Mouse (Mus musculus) urinary bladder, postnatal 4 days (tissue): ENCODE results near the gene H2-Q10.
A peak's percentile ranks its signal among the peaks of the same experiment; 100 is the strongest.
"Not testable (repeated sequence)": the region's sequence is repeated elsewhere in the genome, so short reads cannot be mapped to it uniquely, and the experiment has no call there.

ENCODE experiments used
- DNase-seq, 2 experiments: peaks; one replicate each; pipeline ENCODE4 v3.0.0; 2021 to 2022; ENCODE audit warnings: low spot score in 2 of 2

Gene H2-Q10

DNA sequence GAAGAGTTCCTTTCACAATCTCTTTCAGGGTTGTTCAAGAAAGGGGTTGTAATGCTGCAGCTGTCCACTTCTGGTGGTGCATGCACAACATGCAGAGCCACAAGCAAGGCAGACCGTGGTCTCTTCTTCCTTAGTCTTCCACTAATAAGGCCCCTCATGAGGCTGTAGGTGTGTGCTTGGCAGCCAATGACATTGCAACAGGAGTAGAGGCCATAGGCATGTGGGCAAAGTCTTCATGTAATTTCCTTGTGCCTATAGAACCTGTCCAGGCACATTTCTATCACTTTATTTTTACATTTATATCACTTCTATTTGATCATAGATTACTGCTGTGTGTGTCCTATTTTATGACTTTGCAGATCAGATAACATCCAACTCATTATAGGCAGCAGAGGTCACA, 11.6 kb upstream of the H2-Q10 start:
- not testable (repeated sequence) for DNase-seq

DNA sequence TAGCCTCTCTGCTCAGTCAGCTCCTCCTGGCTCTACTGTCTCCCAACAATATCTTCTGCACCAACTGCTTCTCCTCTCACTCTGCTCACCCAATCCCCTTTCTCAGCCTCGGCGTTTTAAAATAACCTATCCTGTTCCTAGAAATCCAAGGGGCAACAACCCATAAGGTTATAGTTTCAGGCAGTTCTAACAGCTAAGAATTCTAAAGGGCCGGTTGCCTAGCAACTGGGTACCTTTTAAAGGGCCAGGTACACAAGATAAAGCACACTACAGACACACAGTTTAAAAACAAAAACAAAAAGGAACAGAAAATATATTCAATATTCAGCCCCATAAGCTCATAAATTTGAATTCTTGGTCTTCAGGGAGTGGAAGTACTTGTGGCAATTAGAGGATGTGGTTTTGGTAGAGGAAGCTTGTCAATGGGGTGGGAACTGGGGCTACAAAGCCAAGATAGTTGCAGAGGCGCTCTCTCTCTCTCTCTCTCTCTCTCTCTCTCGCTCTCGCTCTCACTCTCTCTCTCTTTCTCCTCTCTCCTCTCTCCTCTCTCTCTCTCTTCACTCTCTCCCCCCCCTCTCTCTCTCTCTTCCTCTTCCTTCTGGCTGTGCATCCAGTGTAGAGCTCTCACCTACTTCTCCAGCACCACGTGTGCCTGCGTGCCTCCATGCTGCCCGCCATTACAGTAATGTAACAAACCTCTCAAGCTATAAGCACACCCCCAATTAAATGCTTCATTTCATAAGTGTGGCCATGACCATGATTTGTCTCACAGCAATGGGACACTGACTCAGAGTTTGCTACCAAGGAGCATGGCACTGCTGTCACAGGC, 9.2 kb upstream of the H2-Q10 start:
- not testable (repeated sequence) for DNase-seq

DNA sequence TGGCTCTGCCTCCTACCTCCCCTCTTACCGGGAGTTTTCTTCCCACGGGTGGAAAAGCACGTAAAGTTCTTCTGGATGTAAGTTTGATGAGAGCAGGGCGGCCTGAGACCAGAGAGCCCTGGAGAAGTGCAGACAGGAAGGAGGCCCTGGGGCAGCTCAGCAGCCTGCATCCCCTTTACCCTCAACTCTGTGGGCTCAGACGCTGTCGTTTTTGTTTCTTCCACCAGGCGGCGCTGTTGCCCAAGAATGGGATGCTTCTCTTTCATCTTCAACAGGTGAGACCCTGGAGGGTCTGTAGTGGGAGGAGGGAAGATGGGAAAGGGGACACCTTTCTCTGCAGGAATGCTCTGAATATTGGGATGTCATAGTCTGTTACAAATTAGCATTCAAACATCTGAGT, 4.2 kb upstream of the H2-Q10 start:
- DNase-seq, result peak in 1 of 2 experiments; percentile 20

DNA sequence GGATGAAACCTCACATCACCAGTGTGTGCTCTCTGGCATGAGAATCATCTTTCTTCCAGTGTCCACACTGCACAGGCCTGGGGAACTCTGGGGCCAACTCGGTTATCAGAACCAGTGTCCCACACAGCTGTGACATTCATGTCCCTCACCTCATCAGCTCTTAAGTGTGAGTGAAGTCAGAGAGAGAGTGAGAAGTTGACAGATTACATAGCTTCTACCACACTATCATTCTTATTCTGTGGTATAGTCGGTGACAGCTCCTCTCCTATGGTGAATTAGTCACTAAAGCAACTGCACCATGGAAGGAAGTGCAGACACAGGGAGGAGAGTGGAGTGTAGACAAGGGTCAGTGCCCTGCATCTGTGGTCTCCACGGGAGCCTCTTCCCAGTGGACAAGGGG, 953 bp upstream of the H2-Q10 start:
- not testable (repeated sequence) for DNase-seq

DNA sequence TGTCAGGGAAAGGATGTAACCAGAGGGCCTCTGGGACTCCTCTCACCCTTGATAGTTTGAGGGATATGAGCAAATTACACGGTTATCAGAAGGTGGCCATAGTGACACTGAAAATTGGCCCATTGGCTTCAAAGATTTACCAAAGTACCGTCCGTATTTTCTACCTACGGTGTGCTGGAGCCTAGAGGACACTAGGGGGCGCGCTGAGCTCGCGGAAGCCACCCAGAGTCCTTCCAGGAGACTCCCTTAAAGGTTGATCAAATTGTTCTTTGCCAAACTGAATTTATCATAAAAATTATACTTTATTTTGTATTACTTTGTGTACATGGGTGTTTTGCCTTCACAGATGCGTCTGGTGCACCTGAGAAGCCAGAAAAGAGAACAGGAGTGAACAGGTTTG, 14.2 kb downstream of the H2-Q10 start:
- peak; percentile 39 to 71 for DNase-seq

DNA sequence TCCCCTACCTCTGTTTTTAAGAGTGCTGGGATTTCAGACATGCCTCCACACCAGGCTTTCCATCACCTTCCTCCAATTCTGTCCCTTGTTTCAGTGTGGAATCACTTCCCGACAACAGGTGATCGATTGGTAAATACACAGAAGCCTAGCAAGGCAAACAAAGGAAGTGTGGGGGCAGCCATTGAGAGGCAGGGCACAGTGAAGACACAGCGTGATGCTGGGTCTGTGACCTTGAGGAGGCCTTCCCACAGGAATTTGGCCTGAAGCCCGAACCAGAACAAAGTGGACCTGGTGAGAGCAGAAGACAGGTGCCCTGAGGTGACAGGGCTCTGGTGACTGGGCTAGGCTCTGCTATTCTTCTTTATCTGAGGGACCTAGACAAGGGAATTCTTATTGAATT, 15.8 kb downstream of the H2-Q10 start:
- DNase-seq, result no peak

DNA sequence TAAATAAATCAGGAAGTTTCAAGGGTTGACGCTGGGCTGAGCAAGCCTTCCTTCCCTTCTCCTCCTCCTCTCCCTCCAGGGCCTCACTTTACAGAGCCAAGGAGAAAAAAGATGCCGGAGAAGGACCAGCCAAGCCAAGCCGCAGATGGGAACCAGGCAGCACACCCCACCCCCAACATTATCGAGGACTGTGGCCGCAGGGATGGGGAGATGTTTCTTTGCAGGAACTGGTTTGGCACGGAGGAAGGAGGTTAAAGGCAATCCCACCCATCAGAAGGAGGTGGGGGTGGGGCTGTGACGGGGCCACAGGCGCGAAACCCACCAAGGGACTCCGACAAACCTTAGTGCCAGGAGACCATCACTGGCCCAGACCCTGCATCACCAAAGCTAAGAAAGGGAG, 16.8 kb downstream of the H2-Q10 start:
- DNase-seq, result no peak

DNA sequence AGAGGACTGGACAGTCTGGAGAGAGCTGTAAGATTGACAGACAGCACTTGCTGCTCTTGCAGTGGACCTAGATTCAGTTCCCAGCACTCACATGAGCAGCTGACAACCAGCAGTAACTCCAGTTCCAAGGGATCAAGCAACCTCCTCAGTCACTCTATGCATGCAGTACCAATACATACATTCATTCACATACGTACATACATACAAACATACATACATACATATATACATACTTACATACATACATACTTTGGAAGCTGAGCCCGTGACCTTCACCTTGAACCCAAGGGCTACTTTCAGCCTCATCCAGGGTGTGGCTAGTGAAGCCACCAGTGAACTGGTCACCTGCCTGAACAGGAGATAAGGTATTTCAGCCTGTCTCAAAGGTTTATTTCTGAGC, 18.2 kb downstream of the H2-Q10 start:
- DNase-seq, result no peak

DNA sequence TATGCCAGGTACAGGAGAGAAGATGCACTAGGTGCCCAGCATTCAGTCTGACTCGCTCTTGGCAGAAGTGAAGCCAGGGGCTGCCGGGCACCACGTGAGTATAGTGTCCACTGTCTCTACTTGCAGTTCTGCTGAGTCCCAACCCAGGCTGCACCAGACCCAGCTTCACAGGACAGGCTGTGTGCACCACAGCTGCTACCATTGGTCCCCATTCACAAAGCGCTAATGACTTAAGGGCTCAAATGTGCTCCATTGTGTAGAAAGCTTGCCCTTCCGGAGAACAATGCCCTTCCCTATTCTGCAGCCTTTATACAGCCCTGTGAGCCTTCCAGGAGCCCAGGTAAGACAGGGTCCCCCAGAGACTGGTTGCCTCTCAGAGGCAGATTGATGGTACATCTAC, 20.4 kb downstream of the H2-Q10 start:
- DNase-seq, result no peak

DNA sequence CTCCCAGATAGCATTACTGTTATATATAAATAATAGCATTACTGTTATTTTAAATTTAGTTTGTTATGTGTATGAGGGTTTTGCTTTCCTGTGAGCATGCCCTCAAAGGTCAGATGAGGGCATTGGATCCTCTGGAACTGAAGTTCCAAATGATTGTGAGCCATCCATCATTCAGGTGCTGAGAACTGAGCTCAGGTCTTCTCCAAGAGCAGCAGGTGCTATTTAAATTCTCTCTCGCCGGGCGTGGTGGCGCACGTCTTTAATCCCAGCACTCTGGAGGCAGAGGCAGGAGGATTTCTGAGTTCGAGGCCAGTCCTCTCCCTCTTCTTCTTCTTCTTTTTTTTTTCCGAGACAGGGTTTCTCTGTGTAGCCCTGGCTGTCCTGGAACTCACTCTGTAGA, 27.2 kb downstream of the H2-Q10 start:
- DNase-seq, result no peak

DNA sequence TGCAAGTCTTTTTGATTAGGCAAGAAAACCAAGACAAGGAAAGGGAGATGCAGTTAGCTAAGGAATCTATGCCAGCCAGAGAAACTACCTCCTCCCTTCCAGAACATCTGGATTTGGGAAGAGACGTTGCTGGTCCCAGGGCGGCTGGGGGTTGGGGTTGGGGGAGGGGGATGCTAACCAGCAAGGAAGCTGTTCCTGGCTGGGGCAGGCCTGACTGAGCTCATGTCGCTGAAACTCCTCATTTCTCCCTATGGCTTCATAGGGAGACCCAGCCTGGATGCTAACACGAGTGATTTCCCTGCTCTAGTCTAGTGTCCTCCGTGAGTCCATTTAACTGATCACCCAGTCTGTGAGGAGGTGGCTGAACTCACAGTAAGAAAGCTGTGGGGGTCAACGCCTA, 32.3 kb downstream of the H2-Q10 start:
- no peak for DNase-seq

DNA sequence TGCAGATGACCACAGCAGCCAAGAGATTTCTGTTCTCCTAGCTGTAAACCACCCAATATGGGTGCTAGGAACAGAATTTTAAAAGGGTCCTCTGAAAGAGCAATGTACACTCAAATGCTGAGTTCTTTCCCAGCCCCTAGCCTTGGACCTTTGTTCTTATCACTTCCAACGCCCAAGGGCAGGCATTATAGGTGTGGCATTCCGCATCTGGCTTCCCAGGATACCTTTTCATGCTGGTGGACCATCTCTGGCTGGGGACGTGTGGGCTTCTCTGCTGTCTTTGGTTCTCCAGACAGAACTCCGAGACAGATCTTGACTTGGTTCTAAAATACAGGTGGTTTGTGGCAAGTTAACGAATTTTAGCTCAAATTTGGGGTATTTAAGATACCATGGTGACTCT, 32.9 kb downstream of the H2-Q10 start:
- no peak for DNase-seq

DNA sequence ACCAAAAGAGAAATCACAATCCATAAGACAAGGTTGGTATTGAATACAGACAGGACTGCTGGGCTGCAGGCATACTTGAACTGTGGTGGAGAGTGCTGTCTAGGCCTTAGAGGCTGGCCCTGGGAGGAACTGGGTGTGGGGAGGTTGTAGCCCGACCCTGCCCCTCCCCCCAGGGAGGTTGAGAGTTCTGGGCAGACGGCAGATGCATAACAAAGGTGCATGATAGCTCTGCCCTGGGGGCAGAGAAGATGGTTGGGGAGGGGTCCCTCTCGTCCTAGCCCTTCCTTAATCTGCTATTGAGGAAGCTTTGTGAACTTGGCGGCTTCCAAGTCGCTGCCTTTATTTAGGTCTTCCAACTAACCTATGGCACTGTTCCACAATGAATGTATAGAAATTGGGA, 34.0 kb downstream of the H2-Q10 start:
- DNase-seq, result no peak

DNA sequence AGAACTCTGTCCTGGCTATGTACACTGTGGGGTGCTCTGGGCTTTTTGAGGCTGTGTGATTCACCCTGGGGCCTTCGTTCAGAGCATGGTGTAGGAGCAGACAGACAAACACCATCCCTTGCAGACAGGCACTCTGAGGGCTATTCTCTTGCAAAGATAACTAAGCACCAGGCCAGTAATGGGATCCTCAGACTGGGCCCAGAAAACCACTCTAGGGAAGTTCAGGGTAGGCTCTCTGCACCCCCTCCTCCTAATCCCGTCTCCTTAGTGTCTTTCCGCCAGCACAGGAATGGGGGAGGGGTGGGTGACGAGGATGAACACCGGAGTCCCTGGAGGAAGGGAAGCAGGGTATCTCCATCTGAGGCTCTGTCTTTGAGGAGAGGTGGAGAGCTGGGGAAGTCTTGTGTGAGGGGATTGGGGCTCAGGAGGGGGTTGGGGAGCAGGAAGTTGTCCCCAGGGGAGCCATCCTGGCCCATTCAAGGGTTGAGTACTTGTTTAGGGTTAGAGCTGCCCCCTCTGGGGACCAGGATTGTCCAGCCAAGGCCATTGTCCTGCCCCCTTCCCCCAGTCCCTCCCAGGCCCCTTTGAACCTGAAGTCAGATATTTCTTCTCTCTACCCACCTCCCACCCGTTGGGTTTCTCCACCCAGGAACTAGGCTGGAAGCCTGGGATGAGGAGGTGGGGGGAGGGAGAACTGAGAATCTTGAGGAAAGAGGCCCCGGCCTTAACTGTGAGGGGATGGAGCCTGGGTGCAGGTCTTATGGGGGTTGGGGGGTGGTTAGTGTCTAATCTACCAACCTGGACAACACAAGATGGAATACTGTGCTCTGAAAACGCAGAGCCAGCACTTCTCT, 35.0 kb downstream of the H2-Q10 start:
- DNase-seq, result no peak

DNA sequence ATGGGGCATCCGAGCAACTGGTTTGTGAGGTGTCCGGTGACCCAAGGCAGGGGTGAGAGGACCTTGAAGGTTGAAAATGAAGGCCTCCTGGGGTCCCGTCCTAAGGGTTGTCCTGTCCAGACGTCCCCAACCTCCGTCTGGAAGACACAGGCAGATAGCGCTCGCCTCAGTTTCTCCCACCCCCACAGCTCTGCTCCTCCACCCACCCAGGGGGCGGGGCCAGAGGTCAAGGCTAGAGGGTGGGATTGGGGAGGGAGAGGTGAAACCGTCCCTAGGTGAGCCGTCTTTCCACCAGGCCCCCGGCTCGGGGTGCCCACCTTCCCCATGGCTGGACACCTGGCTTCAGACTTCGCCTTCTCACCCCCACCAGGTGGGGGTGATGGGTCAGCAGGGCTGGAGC, 35.9 kb downstream of the H2-Q10 start, which contains the start of gene Pou5f1:
Pou5f1 (plus strand) TSS at position 243 of the 400 bp plus-strand sequence.
- no peak for DNase-seq

DNA sequence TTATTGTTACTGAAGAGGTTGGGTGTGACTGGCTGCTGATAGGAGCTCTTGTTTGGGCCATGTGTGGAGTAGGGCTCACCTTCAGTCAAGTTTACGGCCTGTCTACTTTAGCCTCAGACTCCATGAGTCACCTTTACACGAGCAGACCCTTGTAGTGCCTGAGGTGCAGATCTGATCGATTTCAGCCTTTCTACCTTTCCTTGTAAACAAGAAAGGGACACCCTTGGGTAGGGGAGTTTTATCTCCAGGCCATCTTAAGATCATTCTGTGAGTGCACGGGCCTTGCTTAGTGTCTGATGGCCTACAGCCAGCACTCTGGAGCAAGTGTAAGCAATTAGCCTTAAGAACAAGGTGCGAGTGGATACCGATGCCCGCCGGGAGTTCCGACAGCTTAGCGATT, 37.0 kb downstream of the H2-Q10 start:
- no peak for DNase-seq

DNA sequence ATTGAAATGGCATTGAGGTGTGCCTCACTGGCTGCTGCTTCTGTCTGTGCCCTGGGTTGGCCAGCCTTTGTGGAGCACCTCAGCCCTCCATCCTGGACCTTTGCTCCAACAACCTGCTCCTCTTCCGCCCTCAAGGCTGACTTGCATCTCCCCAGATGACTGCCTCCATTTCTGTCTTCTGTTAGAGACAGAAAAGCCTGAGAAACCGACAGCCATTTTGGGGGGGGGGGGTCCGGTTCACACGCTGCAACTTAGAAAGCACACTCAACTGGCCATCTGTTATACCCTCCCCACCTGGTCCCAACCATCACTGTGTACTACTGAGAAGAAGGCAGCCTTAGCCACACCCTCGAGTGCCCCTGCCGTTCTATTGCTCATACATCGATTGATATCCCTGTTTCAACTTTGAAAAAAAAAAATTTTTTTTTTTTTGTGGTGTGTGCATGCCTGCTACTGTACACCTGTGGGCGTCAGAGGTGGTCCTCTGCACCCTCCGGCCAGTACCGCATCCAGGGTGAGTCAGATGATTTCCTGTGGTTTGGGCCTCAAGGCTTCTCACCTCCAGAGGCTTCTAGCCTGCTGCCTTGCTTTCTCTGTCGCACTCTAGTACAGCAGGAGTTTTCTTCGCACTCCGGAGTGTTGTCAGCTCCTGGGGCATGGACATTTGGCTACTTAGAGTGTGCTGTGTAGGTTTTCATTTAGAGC, 37.8 kb downstream of the H2-Q10 start:
- no peak for DNase-seq

DNA sequence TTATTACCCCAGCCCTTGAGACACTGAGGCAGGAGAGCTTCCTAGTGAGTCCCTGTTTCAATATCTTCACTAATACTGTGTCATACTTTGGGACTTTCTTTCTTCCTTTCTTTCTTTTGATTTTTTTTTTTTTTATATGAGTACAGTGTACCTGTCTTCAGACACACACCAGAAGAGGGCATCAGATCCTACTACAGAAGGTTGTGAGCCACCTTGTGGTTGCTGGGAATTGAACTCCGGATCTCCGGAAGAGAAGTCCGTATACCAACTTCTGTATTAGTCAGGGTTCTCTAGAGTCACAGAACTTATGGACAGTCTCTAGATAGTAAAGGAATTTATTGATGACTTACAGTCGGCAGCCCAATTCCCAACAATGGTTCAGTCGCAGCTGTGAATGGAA, 38.4 kb downstream of the H2-Q10 start:
- not testable (repeated sequence) for DNase-seq

DNA sequence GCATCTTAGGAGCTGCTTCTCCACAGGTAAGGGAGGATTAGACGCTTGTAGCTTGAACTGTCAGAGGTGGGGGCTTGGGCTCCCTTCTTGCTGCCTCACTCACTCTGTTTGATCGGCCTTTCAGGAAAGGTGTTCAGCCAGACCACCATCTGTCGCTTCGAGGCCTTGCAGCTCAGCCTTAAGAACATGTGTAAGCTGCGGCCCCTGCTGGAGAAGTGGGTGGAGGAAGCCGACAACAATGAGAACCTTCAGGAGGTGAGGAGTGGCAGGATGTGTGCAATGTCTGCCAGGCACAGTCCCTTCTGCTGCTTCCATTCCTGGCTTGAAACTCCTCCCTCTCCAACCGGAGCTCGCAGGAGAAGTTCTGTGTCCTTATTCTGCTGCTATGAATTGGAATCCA, 39.4 kb downstream of the H2-Q10 start:
- no peak for DNase-seq

DNA sequence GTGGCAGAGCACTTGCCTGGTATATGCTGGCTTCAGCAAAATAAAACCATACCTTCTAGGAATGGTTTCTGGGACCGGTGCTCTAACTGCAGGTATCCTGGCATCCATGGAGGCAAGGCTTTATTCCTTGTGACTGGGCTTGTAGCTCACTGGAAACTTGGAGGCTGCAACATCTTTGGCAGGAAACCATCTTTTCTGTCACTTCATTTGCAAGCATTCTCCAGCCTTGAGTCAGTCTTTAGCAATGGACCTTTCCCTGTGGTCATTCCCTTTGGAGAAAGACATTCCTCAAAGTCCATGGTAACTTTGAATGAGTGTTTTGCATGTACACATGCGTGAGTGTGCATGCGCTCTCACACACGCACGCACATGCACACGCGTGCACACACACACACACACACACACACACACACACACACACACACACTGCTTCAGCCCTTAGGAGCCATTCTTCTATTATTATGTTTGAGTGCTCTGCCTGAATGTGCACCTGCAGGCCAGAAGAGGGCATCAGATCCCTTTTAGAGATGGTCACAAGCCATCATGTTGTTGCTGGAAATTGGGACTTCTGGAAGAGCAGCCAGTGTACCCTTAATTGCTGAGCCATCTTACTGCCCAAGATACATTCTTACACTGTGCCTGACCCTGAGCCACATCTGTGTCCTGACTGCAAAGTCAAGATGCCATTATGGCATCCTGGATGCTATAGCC, 43.2 kb downstream of the H2-Q10 start:
- no peak for DNase-seq

DNA sequence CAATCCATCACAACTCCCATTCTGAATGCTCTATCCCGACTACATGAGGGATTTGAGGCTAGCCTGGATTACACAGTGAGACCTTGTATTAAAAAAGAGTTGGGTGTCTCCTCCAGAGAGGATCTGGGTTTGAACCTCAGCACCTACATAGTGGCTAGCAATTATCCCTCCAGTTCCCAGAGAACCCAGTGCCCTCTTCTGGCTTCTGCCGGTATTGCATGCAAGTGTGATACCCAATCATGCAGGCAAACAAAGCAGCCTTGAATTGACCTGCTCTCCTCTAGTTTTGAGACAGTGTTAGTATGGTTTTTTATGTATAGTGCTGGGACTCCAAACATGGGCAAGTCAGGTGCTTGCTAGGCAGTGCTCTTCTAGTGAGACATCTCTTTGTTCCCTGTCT, 44.0 kb downstream of the H2-Q10 start:
- peak; percentile 49 to 79 for DNase-seq

DNA sequence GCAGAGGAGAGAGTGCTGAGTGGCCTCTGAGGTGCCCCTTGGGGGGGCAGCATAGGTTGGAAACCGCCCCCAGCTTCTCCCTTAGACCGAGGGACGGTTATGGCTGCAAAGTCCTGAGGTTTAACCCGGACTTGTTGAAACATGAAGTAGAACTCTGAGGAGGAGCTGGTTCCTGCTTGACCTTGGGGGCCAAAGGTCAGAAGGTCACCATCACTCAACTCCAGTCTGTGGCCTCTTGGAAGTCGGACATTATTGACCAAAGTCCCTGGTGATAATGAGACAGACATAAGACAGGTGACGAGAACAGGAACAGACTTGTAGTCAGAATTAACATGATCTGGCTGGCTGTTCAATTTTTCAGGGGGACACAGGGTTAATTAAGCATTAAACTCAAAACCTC, 44.9 kb downstream of the H2-Q10 start:
- no peak for DNase-seq
